Comparison of ENCODE assay signal across 9 mouse cellular contexts in genomic region chr13:91809476-91809875, GRCm38 (mm10). TPM values are rescaled to one million over a fixed set of nuclear protein-coding genes. Genes with fewer than 3 reads are reported as not detected.
DNase-seq lines count a peak whose midpoint lies in the region; ATAC-seq and TF ChIP-seq lines count a peak whose summit lies in the region.
"Had no signal": no experiment of that assay in that cellular context is flagged by ENCODE, and none has a peak within 500 bp of the region (broad histone marks: within the 10 kb centered on the region; RNA-seq: fewer than 3 reads in every experiment).

No protein-coding gene starts in this region.

- no peaks in the 10 kb centered on the region for H3K27me3 ChIP-seq in intestine, postnatal 0 days (replicated peaks; ENCODE audit: control insufficient read depth, insufficient read depth, low read length)
- H3K27me3 ChIP-seq in intestine, embryonic 15.5 days (replicated peaks): no peaks in the 10 kb centered on the region
- H3K27me3 ChIP-seq in stomach, postnatal 0 days (ENCODE audit: control insufficient read depth, insufficient read depth, low read length): no peaks in the 10 kb centered on the region
- H3K27me3 ChIP-seq: neural tube, embryonic 15.5 days had no signal

- H3K36me3 ChIP-seq in intestine, postnatal 0 days (ENCODE audit: control insufficient read depth, insufficient read depth): peaks cover 10% of the 10 kb centered on the region; the same call in 1 of the 2 replicates
- no peaks in the 10 kb centered on the region for H3K36me3 ChIP-seq in intestine, embryonic 15.5 days
- H3K36me3 ChIP-seq in stomach, postnatal 0 days (ENCODE audit: control insufficient read depth, insufficient read depth, low read length): no peaks in the 10 kb centered on the region

- no peaks in the 10 kb centered on the region for H3K9me3 ChIP-seq in intestine, postnatal 0 days (ENCODE audit: control insufficient read depth)
- H3K9me3 ChIP-seq in intestine, embryonic 15.5 days: no peaks in the 10 kb centered on the region
- no peaks in the 10 kb centered on the region for H3K9me3 ChIP-seq in stomach, postnatal 0 days (ENCODE audit: control insufficient read depth, low read length)

- TF ChIP-seq CTCF in intestine, postnatal 0 days (IDR thresholded peaks at IDR 0.05; ENCODE audit: low read depth): peak; percentile 70
- peak; percentile 75 for TF ChIP-seq CTCF in stomach, postnatal 0 days (IDR thresholded peaks at IDR 0.05; ENCODE audit: low read depth)

- no peak for ATAC-seq in intestine, postnatal 0 days
- ATAC-seq in intestine, embryonic 15.5 days: no peak
- ATAC-seq in stomach, postnatal 0 days (ENCODE audit: low FRiP score, low TSS enrichment): no peak

- TF ChIP-seq EP300 in stomach, postnatal 0 days (optimal IDR thresholded peaks at IDR 0.05): no peak

- H3K4me2 ChIP-seq in intestine, postnatal 0 days (replicated peaks; ENCODE audit: low read depth): no peak overlapping the region
- no peak overlapping the region for H3K4me2 ChIP-seq in intestine, embryonic 15.5 days (replicated peaks)
- H3K4me2 ChIP-seq in stomach, postnatal 0 days (replicated peaks; ENCODE audit: low read depth): no peak overlapping the region
- H3K4me2 ChIP-seq: neural tube, embryonic 15.5 days had no signal

- H3K27ac ChIP-seq in intestine, postnatal 0 days (ENCODE audit: low read depth, low read length): no peak overlapping the region
- H3K27ac ChIP-seq in intestine, embryonic 15.5 days: no peak overlapping the region
- H3K27ac ChIP-seq in stomach, postnatal 0 days (replicated peaks): no peak overlapping the region
- H3K27ac ChIP-seq: neural tube, embryonic 15.5 days had no signal

- 32% methylated on average over 2 of the region's 2 CpGs for WGBS in intestine, postnatal 0 days
- WGBS in intestine, embryonic 15.5 days: 31% methylated on average over 2 of the region's 2 CpGs
- WGBS in stomach, postnatal 0 days: 26% methylated on average over 2 of the region's 2 CpGs

- peak; percentile 51 for DNase-seq in thymus, postnatal 0 days (ENCODE audit: low spot score)
- no peak for DNase-seq in thymus, postnatal 14 days
- DNase-seq in brain, adult 2 months (ENCODE audit: low read depth, low spot score): peak; percentile 39
- no peak for DNase-seq in stomach, postnatal 0 days (ENCODE audit: low spot score)
- DNase-seq in kidney, adult 8-10 months: no peak
- no peak for DNase-seq in spleen, adult 12 weeks (ENCODE audit: low spot score)

- H3K9ac ChIP-seq in intestine, postnatal 0 days (ENCODE audit: low read depth, low read length): no peak overlapping the region
- H3K9ac ChIP-seq in intestine, embryonic 15.5 days: no peak overlapping the region
- no peak overlapping the region for H3K9ac ChIP-seq in stomach, postnatal 0 days (ENCODE audit: low read length)
- H3K9ac ChIP-seq: neural tube, embryonic 15.5 days had no signal

- no peaks in the 10 kb centered on the region for H3K4me1 ChIP-seq in intestine, postnatal 0 days (replicated peaks; ENCODE audit: control insufficient read depth, insufficient read depth, low read length)
- no peaks in the 10 kb centered on the region for H3K4me1 ChIP-seq in intestine, embryonic 15.5 days (replicated peaks)
- no peaks in the 10 kb centered on the region for H3K4me1 ChIP-seq in stomach, postnatal 0 days (replicated peaks; ENCODE audit: control insufficient read depth, insufficient read depth)

- no peak overlapping the region for H3K4me3 ChIP-seq in intestine, postnatal 0 days (ENCODE audit: low read depth, low read length)
- no peak overlapping the region for H3K4me3 ChIP-seq in intestine, embryonic 15.5 days (replicated peaks)
- H3K4me3 ChIP-seq in stomach, postnatal 0 days (ENCODE audit: low read depth, low read length): no peak overlapping the region
- H3K4me3 ChIP-seq: neural tube, embryonic 15.5 days had no signal

RNA-seq across cellular contexts. Expression of gene Zcchc9, which starts 2.0 kb away (rescaled TPM):
- 21.1 and 25.8 TPM in 2 replicates for polyA plus RNA-seq in intestine, postnatal 0 days (2015; fragmentation: Nextera tagmentation; extraction: Ambion mirVana)
- polyA plus RNA-seq in intestine, embryonic 15.5 days (2015; fragmentation: Nextera tagmentation; extraction: Ambion mirVana): 28.7 and 33.3 TPM in 2 replicates
- 23.5 and 35.6 TPM in 2 replicates for polyA plus RNA-seq in thymus, postnatal 0 days (2015; fragmentation: Nextera tagmentation; extraction: Ambion mirVana)
- 18.6 and 19.0 TPM in 2 replicates for polyA plus RNA-seq in stomach, postnatal 0 days (2015; fragmentation: Nextera tagmentation; extraction: Ambion mirVana)

Comparison
In these comparisons a context has a peak if more than half of its experiments do, and no peak if none do; other contexts are left out.
1. DNase-seq: peak in thymus, postnatal 0 days (single experiment) and brain, adult 2 months (single experiment); none in thymus, postnatal 14 days (single experiment), stomach, postnatal 0 days (single experiment), kidney, adult 8-10 months (0 of 2) and spleen, adult 12 weeks (single experiment).